Comparison of ENCODE assay signal across 11 mouse cellular contexts in the genomic region with DNA sequence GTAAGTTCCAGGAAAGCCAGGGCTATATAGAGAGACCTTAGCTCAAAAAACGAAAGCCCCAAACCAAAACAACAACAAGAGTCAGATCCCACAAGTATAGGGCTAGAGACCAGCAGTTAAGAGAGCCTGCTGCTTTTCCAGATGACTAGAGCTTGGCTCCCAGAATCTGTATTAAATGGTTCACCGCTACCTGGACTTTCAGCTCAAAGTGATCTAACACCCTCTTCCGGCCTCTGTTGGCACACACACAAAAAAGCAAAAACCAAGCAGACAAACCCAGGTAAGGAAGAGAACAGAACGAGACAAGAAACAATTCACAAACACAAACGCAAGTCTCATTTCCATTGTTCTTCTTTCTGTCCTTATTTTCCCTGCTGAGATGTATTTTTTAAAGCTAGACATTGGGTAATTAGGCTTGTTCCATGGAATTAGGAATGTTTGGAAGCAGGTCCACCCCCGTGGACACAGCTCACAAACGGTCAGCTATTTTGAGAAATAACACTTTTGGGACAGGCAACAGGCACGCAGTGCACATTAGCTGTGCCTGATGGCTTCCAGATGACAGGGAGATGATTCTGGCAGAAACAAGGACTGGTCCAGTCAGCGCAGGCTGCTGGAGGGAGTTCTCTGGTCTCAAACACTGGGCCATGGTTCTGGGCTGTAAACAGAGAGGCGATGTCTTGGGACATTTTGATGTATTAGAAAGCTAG. TPM values are rescaled to one million over a fixed set of nuclear protein-coding genes. Genes with fewer than 3 reads are reported as not detected.
A peak's percentile ranks its signal among the peaks of the same experiment; 100 is the strongest.
DNase-seq lines count a peak whose midpoint lies in the region; TF ChIP-seq lines count a peak whose summit lies in the region.
"Had no signal": no experiment of that assay in that cellular context is flagged by ENCODE, and none has a peak within 500 bp of the region (broad histone marks: within the 10 kb centered on the region; RNA-seq: fewer than 3 reads in every experiment).

No protein-coding gene starts in this region.

- WGBS in thymus, adult 2 months: 89% methylated on average over 10 of the region's 10 CpGs

- peak; percentile 29 for DNase-seq in adipocyte (ENCODE audit: low spot score)
- peak; percentile 44 to 52 for DNase-seq in gastrocnemius, adult 8-10 months (ENCODE audit: low spot score in 2 of 2)
- peak; percentile 16 for DNase-seq in kidney, adult 18-20 months
- DNase-seq in lung, adult 18-20 months: peak; percentile 74 to 78
- no peak for DNase-seq in thymus, adult 2 months
- no peak for DNase-seq in layer of hippocampus, postnatal 14 days (ENCODE audit: low spot score in 2 of 2)
- DNase-seq in layer of hippocampus, adult 11-12 months (ENCODE audit: low spot score): no peak
- DNase-seq in cerebellum, adult 8-10 months: no peak
- DNase-seq: cerebellum, postnatal 36 days had no signal

- H3K36me3 ChIP-seq in thymus, adult 2 months (ENCODE audit: control insufficient read depth, insufficient read depth, low read length): no peaks in the 10 kb centered on the region

- TF ChIP-seq CTCF in thymus, adult 2 months (IDR thresholded peaks at IDR 0.05; ENCODE audit: borderline replicate concordance, control insufficient read depth, extremely low read depth, insufficient read depth, low read length, poor library complexity): no peak

- no peak for TF ChIP-seq POLR2A in thymus, adult 2 months (IDR thresholded peaks at IDR 0.05; ENCODE audit: control insufficient read depth, extremely low read depth, insufficient read depth, low read length, poor library complexity)

- H3K4me3 ChIP-seq in thymus, adult 2 months (ENCODE audit: control insufficient read depth, insufficient read depth, low read length): no peak overlapping the region
- H3K4me3 ChIP-seq: myocyte had no signal

- H3K4me1 ChIP-seq in thymus, adult 2 months (replicated peaks; ENCODE audit: control insufficient read depth, insufficient read depth, low read length): peaks cover 4% of the 10 kb centered on the region

- H3K27me3 ChIP-seq in thymus, adult 2 months (ENCODE audit: control insufficient read depth, insufficient read depth, low read length): no peaks in the 10 kb centered on the region

- H3K27ac ChIP-seq in thymus, adult 2 months (ENCODE audit: control insufficient read depth, insufficient read depth, low read length): no peak overlapping the region

RNA-seq across cellular contexts. Expression of gene Plg, which starts 33.9 kb away (rescaled TPM):
- total RNA-seq in gastrocnemius, adult 8-10 months (2022): under 1 TPM in 1 of 4 experiments, not detected in 3; 0.56 TPM
- 0.05 and 2.5 TPM in 2 replicates for polyA plus RNA-seq in thymus, adult 2 months (2012; rRNA removed)
- total RNA-seq in layer of hippocampus, postnatal 14 days (2021): not detected
- total RNA-seq: layer of hippocampus, postnatal 25 days had no signal
- polyA plus RNA-seq: myocyte had no signal

Comparison
In these comparisons a context has a peak if more than half of its experiments do, and no peak if none do; other contexts are left out.
1. DNase-seq: peak in adipocyte (single experiment), gastrocnemius, adult 8-10 months (2 of 2), kidney, adult 18-20 months (single experiment) and lung, adult 18-20 months (2 of 2); none in thymus, adult 2 months (single experiment), layer of hippocampus, postnatal 14 days (0 of 2), layer of hippocampus, adult 11-12 months (single experiment) and cerebellum, adult 8-10 months (single experiment).